Mouse (Mus musculus) adrenal gland (tissue): Measurements from ENCODE around the gene Sult1c2.
"Not testable (repeated sequence)": the region's sequence is repeated elsewhere in the genome, so short reads cannot be mapped to it uniquely, and the experiment has no call there.

ENCODE experiments used
- intact Hi-C: fragments of 180-260 bp; cut with DNase I; formaldehyde crosslinking; loops from one replicate; pipeline ENCODE4 v1.15.1; 2025
- long read RNA-seq, 2 experiments: library from polyadenylated mRNA; unstranded; transcript quantifications; one replicate each; pipeline ENCODE4 v2.0.0; 2020; ENCODE audit warnings: borderline replicate concordance in 1 of 2; ENCODE audit not compliant: insufficient replicate concordance in 1 of 2

Sult1c2 gene
- long read RNA-seq, experiment 1 = 0 reads
- long read RNA-seq, experiment 2 = 0 reads

- intact Hi-C loops = no loop called here
Observed at GRCm38 (mm10) chr17:53846206-53846605, at the start of gene Sult1c2. Sult1c2 (minus strand) TSS chr17:53846339.

DNA sequence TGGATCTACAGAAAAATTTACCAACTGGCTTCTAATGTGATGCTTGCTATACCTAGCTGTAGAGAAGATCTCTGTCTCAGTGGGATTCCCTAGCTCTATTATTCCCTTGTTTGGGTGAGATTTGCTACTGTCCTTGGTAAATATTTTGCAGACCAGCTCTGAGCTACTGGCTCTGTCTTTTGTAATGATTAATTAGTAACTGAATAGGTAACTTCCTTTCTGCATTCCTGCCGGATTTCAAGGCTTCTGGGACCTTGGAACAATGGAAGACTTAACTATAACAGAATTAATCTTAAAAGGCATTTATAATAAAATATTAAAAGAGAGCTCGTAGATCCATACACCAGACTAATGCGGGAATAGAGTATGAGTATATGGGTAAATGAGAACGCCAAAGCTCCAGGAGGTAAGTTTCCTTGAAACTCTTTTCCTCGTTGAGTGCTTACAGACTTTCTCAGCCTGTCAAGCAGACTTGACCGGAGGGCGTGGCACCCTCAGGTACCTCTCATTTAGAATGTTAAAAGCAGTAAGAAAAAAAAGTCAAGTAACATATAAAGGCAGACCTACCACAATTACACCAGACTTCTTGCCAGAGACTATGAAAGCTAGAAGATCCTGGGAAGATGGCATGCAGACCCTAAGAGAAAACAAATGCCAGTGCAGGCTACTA is 33.0 kb upstream of the Sult1c2 start:
- intact Hi-C loops = not testable (repeated sequence)

DNA sequence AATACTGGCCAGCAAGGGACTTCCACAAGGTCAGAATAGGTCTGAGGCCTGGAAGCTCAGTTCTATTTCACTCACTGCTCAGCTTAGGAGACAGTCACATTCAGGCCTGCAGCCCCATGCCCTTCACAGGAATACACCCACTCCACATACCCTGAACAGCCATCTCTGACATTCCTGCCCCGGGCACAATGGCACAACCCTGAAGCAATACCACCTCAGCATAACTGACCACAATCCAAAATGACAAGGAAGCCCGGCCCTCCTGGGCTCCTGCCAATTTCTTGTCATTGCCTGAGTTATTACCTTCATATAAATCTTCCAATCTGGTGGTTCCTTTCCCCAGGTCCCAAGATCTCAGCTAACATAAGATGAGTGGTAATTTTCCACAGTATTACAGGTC is 28.3 kb upstream of the Sult1c2 start:
- intact Hi-C loops = no loop called here

GRCm38 (mm10) chr17:53872192-53872591 is 26.1 kb upstream of the Sult1c2 start:
- intact Hi-C loops = no loop called here

GRCm38 (mm10) chr17:53869931-53870330 is 23.8 kb upstream of the Sult1c2 start:
- intact Hi-C loops = no loop called here

DNA sequence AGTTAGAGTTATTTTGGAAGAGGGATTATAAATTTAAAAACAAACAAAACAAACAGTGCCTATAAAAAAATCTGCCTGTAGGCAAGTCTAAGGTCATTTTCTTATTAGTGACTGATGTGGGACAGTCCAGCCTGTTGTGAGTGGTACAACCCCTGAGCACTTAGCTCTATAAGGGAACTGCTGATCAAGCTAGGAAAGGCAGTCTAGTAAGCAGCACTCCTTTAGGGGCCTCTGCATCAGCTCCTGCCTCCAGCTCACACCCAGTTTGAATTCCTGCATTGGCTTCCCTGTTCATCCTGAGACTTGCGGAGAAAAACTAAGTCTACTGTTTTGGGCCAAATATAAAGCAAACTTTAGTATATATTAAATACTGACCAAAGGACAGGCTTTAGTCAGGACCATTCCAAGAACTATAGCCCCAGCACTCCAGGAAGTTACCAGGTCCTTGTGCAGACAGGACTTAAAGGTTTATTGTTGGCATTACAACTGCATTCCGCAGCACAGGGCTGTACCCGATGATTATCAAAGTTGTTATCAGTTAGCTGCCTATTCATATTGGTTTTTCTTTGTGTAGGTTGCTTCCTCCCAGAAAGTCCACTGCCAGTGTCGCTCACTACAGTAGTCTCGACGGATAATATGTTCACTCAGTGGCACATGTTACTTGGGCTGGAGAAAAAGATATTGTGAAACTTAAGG is 19.3 kb upstream of the Sult1c2 start:
- intact Hi-C loops = no loop called here

GRCm38 (mm10) chr17:53860548-53860947 is 14.4 kb upstream of the Sult1c2 start:
- intact Hi-C loops = no loop called here

DNA sequence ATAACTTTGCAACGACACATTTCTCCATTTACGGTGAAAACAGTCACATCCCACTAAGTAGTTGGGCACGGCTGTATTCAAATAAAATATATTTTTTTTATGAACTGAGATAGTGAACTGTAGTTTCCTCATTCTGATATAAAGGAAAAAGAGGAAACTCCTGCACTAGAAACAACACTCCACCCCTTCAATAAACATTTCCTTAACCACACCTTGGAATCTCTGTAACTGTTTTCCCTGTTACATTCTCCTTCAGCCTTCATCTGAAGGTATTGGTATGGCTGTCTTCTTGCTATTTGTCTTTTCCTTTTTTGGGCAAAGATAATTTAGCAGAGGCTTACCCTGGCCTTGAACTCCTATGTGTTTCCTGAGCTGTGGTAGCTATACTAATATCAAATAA is 8.9 kb upstream of the Sult1c2 start:
- intact Hi-C loops = no loop called here

- intact Hi-C loops = no loop called here
Observed at GRCm38 (mm10) chr17:53845796-53846195, 343 bp downstream of the Sult1c2 start.

DNA sequence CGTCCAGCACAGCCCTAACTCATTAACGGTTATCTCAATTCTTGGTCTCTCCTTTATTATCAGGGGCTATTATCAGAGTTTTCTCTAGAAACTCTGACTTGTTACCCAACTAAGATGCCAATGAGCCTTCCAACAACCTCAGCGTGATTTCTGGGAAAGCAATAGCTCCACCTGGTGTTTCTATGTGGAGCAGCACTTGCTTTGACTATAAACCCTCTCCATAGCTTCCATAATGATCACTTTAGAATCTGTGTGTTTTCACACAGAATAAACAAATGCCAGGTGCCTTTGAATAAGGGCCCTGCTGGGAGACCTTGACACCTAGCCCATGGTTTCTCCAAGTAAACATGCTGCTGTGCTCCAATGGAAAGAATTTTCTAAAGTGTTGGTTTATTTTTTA is 12.8 kb downstream of the Sult1c2 start:
- intact Hi-C loops = loop anchor here (5.0 kb wide), 2 partner anchors 156 to 301 kb away; no protein-coding TSS in a partner anchor

GRCm38 (mm10) chr17:53803974-53804373 is 42.2 kb downstream of the Sult1c2 start:
- intact Hi-C loops = not testable (repeated sequence)

DNA sequence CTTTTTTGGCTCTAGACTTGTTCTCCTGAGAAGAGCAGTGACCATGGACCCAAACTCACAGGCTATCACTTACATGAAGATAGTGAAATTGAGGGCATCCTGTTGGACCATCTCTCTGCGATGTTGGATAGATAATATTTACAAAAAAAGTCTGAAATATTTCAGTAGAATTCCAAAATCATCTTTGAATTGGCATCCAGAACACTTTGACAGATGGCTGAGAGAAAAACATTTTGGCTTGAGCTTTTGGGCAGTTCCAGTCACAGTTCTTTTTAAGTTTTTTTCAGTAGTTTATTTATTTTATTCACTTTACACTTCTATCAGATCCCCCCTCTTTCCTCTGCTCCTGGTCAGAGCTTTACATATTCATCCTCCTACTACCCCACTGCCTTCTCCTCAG is 62.8 kb downstream of the Sult1c2 start:
- intact Hi-C loops = no loop called here
